Comparison of ENCODE assay signal across 8 mouse cellular contexts in genomic region chr1:168163521-168164233, GRCm38 (mm10).
A peak's percentile ranks its signal among the peaks of the same experiment; 100 is the strongest.
DNase-seq lines count a peak whose midpoint lies in the region; ATAC-seq and TF ChIP-seq lines count a peak whose summit lies in the region.
"Had no signal": no experiment of that assay in that cellular context is flagged by ENCODE, and none has a peak within 500 bp of the region (broad histone marks: within the 10 kb centered on the region; RNA-seq: fewer than 3 reads in every experiment).

No protein-coding gene starts in this region.

- 32% methylated on average over 23 of the region's 23 CpGs for WGBS in midbrain, postnatal 0 days

- no peak for TF ChIP-seq POLR2A in brain, embryonic 14.5 days (IDR thresholded peaks at IDR 0.05; ENCODE audit: borderline replicate concordance, extremely low read depth, insufficient read depth, insufficient read length, poor library complexity, severe bottlenecking)

- peak overlapping the region; percentile 44; the same call in 1 of the 2 replicates for H3K9ac ChIP-seq in midbrain, postnatal 0 days (replicated peaks; ENCODE audit: low read length, poor library complexity, severe bottlenecking)

- H3K36me3 ChIP-seq in midbrain, postnatal 0 days (ENCODE audit: insufficient read depth, low read length) = peaks cover 1% of the 10 kb centered on the region; the same call in 1 of the 2 replicates

- no peak for ATAC-seq in midbrain, postnatal 0 days (ENCODE audit: low FRiP score)
- ATAC-seq: Patski had no signal

- DNase-seq in adrenal gland, postnatal 10 days = peak; percentile 57
- peak; percentile 78 for DNase-seq in brain, embryonic 14.5 days (ENCODE audit: low read depth)
- peak; percentile 24 for DNase-seq in kidney, adult 11 months
- DNase-seq in midbrain, postnatal 0 days (ENCODE audit: low spot score) = peak; percentile 58
- no peak for DNase-seq in heart, adult 18-20 months
- no peak for DNase-seq in frontal cortex, adult 2 months (ENCODE audit: extremely low spot score in 1 of 2, low spot score in 1 of 2)
- DNase-seq in layer of hippocampus, postnatal 25 days (ENCODE audit: extremely low spot score in 1 of 2, low spot score in 1 of 2) = no peak

- no peaks in the 10 kb centered on the region for H3K27me3 ChIP-seq in midbrain, postnatal 0 days (ENCODE audit: insufficient read depth, low read length)
- H3K27me3 ChIP-seq: Patski had no signal

- peak overlapping the region; percentile 34 for H3K4me2 ChIP-seq in midbrain, postnatal 0 days (ENCODE audit: low read depth, low read length, poor library complexity, severe bottlenecking)

- H3K4me3 ChIP-seq in midbrain, postnatal 0 days (ENCODE audit: low read depth, low read length) = no peak overlapping the region

- no peak for TF ChIP-seq CTCF in brain, embryonic 14.5 days (IDR thresholded peaks at IDR 0.05; ENCODE audit: borderline replicate concordance, extremely low read depth, insufficient read depth, insufficient read length)
- TF ChIP-seq CTCF in midbrain, postnatal 0 days (IDR thresholded peaks at IDR 0.05) = no peak

- H3K27ac ChIP-seq in midbrain, postnatal 0 days (ENCODE audit: low read depth, low read length) = peak overlapping the region; percentile 65

- 0 out of 2 replicates have a peak, but pooled peaks cover 9% of the 10 kb centered on the region for H3K4me1 ChIP-seq in midbrain, postnatal 0 days (ENCODE audit: insufficient read depth, low read length)

- no peaks in the 10 kb centered on the region for H3K9me3 ChIP-seq in midbrain, postnatal 0 days (ENCODE audit: low read length)

Comparison
In these comparisons a context has a peak if more than half of its experiments do, and no peak if none do; other contexts are left out.
1. DNase-seq: peak in adrenal gland, postnatal 10 days (single experiment), brain, embryonic 14.5 days (single experiment), kidney, adult 11 months (single experiment) and midbrain, postnatal 0 days (single experiment); none in heart, adult 18-20 months (0 of 2), frontal cortex, adult 2 months (0 of 2) and layer of hippocampus, postnatal 25 days (0 of 2).